Mouse (Mus musculus) urinary bladder, postnatal 14 days (tissue): ENCODE results near the gene Tnni3k.

Experiments used
- DNase-seq: peaks from one replicate; pipeline ENCODE4 v3.0.0; 2021; ENCODE audit warnings: low spot score

The Tnni3k gene

DNA sequence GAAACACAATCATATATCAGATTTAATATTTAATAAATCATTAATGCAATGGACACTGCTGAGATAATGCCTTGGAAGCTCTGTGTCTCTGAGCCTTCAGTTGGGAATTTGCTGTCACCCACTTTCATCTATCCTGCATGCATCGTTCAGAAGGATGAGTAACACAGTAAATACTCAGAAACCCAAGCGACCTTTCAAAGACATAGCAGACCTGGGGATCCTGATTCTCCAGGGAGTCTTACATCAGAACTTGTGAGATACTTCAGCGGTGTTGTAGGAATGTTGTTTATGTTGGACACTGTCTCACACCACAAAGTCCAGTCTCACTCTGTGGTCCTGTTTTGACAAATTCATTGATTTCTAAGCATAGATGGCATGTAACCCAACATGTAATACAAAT is 294.1 kb downstream of the Tnni3k start:
- no peak for DNase-seq

DNA sequence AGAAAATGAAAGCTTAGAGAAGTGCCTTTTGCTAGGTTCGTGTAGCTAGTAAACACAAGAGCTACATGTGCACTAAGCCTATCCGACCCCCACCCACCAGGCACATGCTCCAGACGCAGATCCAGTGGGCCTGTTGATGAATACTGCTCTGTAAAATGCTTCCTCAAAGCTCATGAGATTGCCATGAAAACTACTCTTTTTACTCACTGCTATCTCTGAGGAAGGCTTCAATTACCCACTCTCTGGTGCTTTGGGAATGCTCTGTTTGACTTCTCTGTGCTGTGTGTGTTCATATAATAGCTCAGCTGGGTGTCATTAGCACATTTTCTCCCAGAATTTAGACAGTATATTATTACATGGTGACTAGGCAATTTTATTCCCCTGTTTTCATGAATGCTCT is 297.1 kb downstream of the Tnni3k start:
- DNase-seq, result no peak

DNA sequence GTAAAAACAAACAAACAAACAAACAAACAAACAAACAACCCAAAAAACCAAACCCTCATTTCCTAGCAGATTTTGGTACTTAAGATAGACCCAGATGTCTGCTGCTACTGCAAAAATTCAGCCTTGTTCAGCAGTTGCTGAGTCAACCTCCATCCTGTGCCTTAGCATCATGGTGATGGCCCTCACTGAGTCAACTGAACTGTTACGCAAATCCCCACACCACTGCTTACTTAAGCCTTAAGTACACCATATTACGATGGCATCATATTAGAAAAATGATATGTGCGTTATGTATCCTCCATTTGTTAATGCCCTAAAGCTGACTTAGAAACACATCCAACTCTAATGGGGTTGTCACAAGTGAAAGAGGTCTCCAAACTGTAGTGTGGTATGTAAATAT is 300.0 kb downstream of the Tnni3k start:
- DNase-seq, result no peak

DNA sequence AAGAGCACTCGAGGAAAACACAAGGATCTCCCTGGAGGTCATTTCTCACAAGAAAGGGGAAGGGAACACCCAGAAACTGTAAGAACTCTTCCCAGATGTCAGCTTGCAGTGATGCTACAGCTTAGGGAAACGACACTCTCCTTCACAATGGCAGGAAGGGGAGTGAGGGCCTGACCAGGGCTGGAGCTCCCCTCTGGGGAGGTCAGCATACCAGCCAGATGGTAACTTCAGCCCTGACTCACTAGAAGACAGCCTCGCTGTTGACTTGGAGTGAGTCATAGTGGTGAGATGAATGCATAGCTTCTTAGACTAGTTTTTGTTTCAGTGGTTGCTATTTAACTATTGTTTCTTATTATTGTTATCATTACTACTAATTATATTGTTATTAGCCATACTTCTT is 300.7 kb downstream of the Tnni3k start:
- no peak for DNase-seq

DNA sequence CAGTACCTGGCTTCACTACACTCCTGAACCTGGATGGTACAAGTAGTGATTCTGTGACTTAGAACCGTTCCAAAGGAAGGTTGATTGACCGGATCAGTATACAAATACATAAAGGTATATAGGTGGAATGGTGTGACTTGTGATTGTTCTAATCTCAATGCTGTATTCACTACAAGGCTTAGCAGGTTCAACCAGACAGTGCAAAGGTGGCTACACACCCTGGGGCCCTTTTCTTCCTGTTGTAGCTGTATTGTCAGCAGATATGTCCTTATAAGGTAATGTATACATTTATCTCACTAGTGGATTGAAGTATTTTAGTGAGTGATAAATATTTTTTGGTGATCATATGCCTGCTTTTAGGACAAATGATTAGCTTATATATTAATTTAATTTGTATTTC is 310.9 kb downstream of the Tnni3k start:
- DNase-seq, result no peak

DNA sequence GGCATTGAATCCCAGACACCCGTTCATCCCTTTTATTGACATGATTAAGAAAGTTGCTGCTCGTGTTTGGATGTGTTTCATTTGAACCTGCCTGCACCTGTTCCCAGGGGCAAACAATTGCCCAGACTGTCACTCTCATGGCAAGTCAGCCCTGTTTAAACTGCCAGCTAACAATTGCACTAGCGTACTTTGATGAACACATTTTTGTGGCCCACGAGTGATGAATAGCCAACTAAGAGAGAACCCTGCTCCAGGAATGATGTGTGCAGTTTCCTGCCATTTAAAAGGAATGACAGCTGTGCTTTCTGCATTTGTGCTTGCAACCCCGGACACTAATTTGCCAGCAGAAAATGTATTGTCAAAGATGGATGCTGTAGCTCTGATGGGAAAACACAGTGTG is 312.3 kb downstream of the Tnni3k start:
- no peak for DNase-seq

DNA sequence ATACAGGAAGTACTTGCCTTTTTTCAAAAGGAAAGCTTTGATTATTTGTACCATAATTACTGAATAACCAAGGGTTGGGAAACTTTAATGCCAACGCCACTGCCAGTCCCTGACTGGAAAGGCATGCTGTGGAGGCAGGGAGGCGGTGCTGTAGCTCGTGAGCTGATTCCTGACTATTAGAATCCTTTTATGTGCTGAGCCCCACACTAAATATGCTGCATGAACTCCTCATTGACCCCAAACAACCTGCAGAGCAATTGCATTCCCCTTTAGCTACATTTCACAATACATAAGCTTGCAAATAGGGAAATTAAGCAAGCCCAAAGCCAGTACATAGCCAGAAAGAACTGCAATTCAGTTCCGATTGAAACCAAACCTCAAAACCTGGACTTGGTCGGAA is 313.7 kb downstream of the Tnni3k start:
- no peak for DNase-seq
